9 mouse cellular contexts compared by ENCODE assay signal in genomic region chr4:140959128-140959679, GRCm38 (mm10). TPM values are rescaled to one million over a fixed set of nuclear protein-coding genes. Genes with fewer than 3 reads are reported as not detected.
"Had no signal": no experiment of that assay in that cellular context is flagged by ENCODE, and none has a peak within 500 bp of the region (broad histone marks: within the 10 kb centered on the region; RNA-seq: fewer than 3 reads in every experiment).

No protein-coding gene starts in this region.

- ATAC-seq: midbrain, embryonic 15.5 days had no signal

- DNase-seq: lung, postnatal 14 days; right cerebral cortex, postnatal 14 days; thymus, adult 2 months; thymus, postnatal 25 days had no signal

- H3K27me3 ChIP-seq: megakaryocyte, embryonic 14.5 days; midbrain, embryonic 15.5 days; stomach, embryonic 15.5 days had no signal

RNA-seq across cellular contexts. Expression of gene Mfap2, which starts 51.0 kb away (rescaled TPM):
- total RNA-seq: monocyte, adult 5-6 weeks had no signal
- polyA plus RNA-seq: macrophage had no signal
